Mouse (Mus musculus) liver, adult (tissue): Measurements from ENCODE around the gene Ptpa.

Source experiments
- GATA4 ChIP-seq: IDR thresholded peaks from 2 replicates; pipeline ENCODE4 v1.6.1; 2014; ENCODE audit warnings: mild to moderate bottlenecking, low read length; ENCODE audit not compliant: insufficient replicate concordance

The Ptpa gene

GRCm38 (mm10) chr2:30414681-30415080 is 1.2 kb upstream of the Ptpa start:
- no peak for TF ChIP-seq GATA4

GRCm38 (mm10) chr2:30415157-30415935 is 493 bp upstream of the Ptpa start, which contains the start of gene Crat:
TSS of gene Crat (minus strand) at chr2:30415813.
- 0 out of 2 replicates have a peak, but pooled peaks have one; percentile 25 for TF ChIP-seq GATA4

GRCm38 (mm10) chr2:30416649-30416965 is 768 bp downstream of the Ptpa start:
- TF ChIP-seq GATA4, result no peak

DNA sequence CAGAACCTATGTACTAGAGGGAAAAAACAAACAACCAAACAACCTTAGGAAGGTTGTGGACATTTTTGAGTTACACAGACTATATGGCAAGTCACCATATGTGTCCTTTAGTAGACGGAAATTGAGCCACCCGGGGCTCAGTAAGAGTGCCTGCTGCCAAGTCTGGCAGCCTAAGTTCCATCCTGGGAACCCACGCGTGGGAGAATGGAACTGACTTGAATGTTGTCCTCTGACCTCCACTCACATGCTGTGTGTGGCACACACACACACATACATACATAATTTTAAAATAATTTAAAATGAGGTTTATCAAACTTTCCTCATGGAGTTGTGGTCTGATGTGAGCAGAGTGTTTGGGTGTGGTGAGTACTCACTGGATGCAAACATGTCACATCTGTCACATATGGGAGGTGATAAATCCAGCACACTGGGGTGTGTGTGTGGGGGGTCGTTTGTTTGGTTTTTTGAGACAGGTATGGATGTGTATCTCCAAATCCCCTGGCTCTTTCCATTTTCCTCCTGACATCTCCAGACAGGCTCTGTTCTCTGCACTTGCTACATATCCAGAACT is 1.8 kb downstream of the Ptpa start:
- no peak for TF ChIP-seq GATA4

DNA sequence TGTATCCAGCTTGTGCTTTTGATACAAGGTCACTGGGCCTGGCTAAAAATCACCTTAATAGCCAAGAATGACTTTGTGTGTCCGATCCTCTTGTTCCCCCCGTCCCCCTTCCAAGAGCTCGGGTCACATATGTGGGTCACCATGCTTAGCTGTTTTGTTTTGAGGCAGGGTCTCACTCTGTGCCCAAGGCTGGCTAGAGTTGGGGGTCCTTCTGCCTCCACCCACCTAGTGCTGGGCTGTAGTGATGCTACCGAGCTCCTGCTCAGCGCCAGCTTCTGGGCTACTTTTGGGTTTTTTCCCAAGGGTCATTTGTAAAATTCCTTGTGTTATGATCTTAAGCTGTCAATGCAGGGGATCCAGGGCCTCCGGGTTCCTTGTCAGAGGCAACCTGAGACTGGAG is 2.4 kb downstream of the Ptpa start:
- TF ChIP-seq GATA4, result no peak

GRCm38 (mm10) chr2:30419112-30419511 is 3.3 kb downstream of the Ptpa start:
- TF ChIP-seq GATA4, result no peak

DNA sequence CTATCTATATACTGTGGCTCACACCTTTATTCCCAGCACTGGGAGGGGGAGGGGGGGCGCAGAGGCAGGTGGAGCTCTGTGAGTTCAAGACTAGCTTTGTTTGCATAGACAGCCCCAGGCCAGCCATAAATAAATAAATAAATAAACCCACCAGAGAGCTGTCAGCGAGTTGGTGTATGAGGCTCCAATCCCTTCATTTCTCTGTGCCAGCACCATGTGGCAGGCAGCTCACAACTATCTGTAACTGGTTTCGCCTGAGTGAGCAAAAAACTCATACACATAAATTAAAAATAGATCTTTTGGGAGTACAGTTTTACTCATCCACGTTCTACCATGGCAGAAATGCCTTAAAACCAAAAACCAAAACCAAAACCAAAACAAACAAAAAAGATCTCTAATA is 5.6 kb downstream of the Ptpa start:
- TF ChIP-seq GATA4, result no peak

GRCm38 (mm10) chr2:30429156-30429555 is 13.3 kb downstream of the Ptpa start:
- peak; percentile 53; the same call in 1 of the 2 replicates for TF ChIP-seq GATA4

DNA sequence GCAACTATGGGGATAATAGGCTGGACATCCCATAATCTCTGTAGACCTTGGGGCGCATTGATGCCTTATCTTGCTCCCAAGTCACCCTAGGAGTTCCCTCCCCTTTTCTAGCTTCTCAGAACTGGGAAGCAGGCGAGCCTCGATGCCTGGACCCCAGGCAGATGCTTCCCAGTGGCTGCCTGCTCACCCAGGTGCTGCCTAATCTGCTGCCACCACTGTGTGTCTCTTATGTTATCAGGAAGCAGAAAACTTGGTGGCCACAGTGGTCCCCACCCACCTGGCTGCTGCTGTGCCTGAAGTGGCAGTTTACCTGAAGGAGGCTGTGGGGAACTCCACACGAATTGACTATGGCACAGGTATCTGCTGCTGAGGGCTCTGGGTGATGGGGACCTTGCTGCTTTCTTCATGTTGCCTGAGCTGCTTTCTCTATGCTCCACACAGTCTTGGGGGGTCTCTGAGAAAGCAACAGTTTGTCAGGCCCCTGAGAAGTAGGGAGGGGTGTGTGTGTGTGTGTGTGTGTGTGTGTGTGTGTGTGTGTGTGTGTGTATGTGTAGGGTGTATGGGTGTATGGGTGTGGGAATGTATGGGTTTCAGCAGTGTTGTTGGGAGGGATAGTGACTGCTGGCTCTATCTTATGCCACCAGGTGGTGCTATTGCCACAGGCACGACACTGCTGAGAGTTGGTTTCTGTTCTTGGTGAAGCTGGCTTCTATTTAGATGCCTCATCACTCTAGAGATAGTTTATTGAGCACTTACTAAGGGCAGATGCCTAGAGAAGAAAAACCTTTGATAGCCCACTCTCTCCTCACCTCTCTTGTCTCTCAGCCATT is 19.7 kb downstream of the Ptpa start:
- TF ChIP-seq GATA4, result no peak

DNA sequence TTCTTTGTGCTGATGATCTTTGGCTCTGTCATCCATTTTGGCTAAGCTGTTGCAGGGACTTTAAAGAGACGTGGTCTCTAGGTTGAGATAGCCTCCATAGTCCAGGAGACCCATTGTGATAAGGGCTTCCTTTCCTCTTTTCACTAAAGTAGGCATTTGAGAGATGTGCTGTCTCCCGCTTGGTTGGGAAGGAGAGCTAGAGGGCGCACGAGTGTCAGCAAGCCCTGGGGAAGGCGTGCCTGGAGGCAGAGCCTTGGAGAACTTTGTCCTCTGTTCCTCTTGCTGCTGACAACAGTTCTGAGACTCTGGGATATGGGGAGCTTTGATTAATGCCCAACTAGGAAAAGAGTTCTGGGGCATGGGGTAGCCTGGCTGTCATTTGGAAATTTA is 20.3 kb downstream of the Ptpa start:
- peak; percentile 41; the same call in 1 of the 2 replicates for TF ChIP-seq GATA4

GRCm38 (mm10) chr2:30436809-30437208 is 21.0 kb downstream of the Ptpa start:
- no peak for TF ChIP-seq GATA4

- no peak for TF ChIP-seq GATA4
Observed at GRCm38 (mm10) chr2:30437791-30438190, 22.0 kb downstream of the Ptpa start.

DNA sequence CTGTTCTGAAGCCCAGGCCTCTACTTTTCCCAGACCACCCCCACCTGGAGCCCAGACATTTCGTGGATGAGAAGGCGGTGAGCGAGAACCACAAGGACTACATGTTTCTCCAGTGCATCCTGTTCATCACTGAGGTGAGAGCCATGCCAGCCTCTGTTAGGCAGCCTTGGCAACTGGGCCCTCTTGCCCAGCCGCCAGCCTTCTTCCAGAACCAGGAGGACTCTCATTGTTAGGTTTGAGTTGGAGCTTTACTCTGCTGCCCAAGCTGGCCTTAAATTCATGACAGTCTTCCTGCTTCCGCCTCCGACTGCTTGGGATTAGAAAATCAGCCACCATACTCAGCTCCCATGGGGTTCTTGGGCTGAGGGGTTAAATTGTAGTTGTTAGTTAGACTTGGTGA is 23.8 kb downstream of the Ptpa start:
- no peak for TF ChIP-seq GATA4

DNA sequence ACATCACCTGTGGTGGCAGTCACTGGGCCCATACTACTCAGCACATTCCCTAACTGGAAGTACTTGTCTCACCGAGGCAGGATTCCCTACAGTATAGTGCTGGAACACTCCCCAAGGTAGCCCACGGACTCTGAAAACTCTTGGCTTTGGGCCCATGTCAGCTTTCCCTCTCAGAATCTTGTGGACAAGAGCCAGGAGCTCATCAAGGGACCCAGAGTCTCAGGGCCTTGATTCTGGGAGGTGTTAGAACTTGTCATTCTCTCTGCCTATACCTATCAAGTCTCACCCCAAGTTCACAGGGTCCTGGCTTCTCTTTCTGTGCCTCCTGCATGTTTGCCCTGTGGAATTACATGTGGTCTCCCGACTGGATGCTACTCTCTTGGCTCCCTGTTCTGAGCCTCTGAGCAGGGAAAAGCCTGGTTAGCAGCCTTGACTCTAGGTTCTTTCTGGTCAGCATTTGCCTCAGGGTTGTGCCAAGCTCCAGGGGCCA is 24.4 kb downstream of the Ptpa start:
- no peak for TF ChIP-seq GATA4

DNA sequence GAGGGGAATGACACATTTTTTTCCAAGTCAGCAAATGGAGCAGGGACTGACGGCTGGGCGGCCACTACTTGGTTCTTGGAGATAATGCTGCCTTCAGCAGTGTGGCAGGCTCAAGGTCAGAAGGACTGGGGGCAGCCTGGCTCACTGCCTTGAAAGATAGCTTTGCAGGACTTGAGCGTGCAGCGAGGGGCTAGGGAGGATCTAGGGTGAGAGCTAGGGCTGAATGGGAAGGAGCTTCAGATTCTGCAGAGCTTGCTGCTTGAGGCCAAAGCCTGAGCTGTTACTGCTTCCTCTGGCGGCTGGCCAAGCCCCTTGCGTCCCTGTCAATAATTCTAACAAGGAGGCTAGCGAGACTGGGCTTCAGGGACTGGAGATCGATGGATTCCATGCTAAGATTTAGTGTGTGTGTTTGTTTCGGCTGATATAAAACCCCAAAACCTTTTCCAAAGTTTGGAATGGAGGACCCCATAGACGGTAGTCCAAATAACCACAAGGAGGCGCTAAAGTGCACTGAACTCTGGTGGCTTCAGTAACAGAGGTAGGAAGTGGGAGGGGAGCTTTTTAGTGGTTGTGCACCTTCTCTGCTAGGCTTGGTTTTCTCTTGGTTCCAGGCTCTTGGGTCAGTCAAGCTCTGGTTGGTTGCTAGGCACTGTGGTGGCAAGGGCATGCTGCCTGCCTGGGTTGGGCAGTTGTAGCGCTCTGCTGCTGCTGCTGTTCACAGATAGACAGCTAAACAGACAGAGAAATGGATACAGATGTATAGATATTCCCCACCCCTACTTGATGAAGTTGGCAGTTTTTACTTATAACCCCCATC is 25.1 kb downstream of the Ptpa start:
- peak; percentile 51; the same call in 1 of the 2 replicates for TF ChIP-seq GATA4
